Mouse (Mus musculus) liver, postnatal 0 days (tissue): ENCODE measurements around the gene Zbtb3. TPM values are rescaled to one million over a fixed set of nuclear protein-coding genes. Genes with fewer than 3 reads are reported as not detected.
A peak's percentile ranks its signal among the peaks of the same experiment; 100 is the strongest.

Experiments used
- ATAC-seq: fragments of 200-750 bp; cut with Nextera tagmentation; 2 replicates; pipeline ENCODE4 v1.8.0; 2017; ENCODE audit warnings: mild to moderate bottlenecking, moderate library complexity
- DNase-seq: peaks from one replicate; pipeline ENCODE4 v3.0.0-alpha.2; 2016
- H3K27ac ChIP-seq: fragments of 300-500 bp; sonication (generic); 2 replicates; pipeline ENCODE4 v1.5.1; 2014; ENCODE audit warnings: antibody characterized with exemption, moderate library complexity, mild to moderate bottlenecking, low read depth
- H3K27me3 ChIP-seq: fragments of 300-500 bp; sonication (generic); 2 replicates; pipeline ENCODE4 v1.6.1; 2014; ENCODE audit warnings: low read length, control low read depth, mixed read lengths; ENCODE audit not compliant: insufficient read depth
- H3K36me3 ChIP-seq: fragments of 300-500 bp; sonication (generic); replicated peaks from 2 replicates; pipeline ENCODE4 v1.6.1; 2014; ENCODE audit warnings: mild to moderate bottlenecking, control low read depth, low read length, moderate library complexity, mixed read lengths; ENCODE audit not compliant: insufficient read depth
- H3K4me1 ChIP-seq: fragments of 300-500 bp; sonication (generic); 2 replicates; pipeline ENCODE4 v1.6.1; 2014; ENCODE audit warnings: antibody characterized with exemption, mild to moderate bottlenecking, control low read depth; ENCODE audit not compliant: insufficient read depth
- H3K4me2 ChIP-seq: fragments of 300-500 bp; sonication (generic); 2 replicates; pipeline ENCODE4 v1.6.1; 2014; ENCODE audit warnings: low read depth, mild to moderate bottlenecking, low read length, moderate library complexity, mixed read lengths
- H3K4me3 ChIP-seq: fragments of 300-500 bp; sonication (generic); 2 replicates; pipeline ENCODE4 v1.5.1; 2014; ENCODE audit warnings: low read depth, low read length
- H3K9ac ChIP-seq: fragments of 300-500 bp; sonication (generic); replicated peaks from 2 replicates; pipeline ENCODE4 v1.6.1; 2014; ENCODE audit warnings: mild to moderate bottlenecking, moderate library complexity
- H3K9me3 ChIP-seq: fragments of 300-500 bp; sonication (generic); 2 replicates; pipeline ENCODE4 v1.6.1; 2016; ENCODE audit warnings: mild to moderate bottlenecking, control low read depth, low read length, mixed read lengths
- CTCF ChIP-seq: sonication (generic); IDR thresholded peaks from 2 replicates; pipeline ENCODE4 v1.5.1; 2016; ENCODE audit warnings: antibody characterized with exemption, low read depth
- EP300 ChIP-seq: IDR thresholded peaks from 2 replicates; pipeline ENCODE4 v1.6.1; 2016; ENCODE audit warnings: antibody characterized with exemption, low read depth, mild to moderate bottlenecking
- WGBS: fragments of 180-500 bp; shearing (Covaris S2); extraction: QIAGEN DNeasy Blood & Tissue Kit; methylation state at CpG from one replicate; pipeline ENCODE4 v1.1.7; 2014; ENCODE audit not compliant: insufficient replicate concordance; 5-methylcytosine and 5-hydroxymethylcytosine counted together
- polyA plus RNA-seq: library from polyadenylated mRNA; unstranded; fragments of >200 nt; fragmentation: Nextera tagmentation; extraction: Ambion mirVana; gene quantifications from 2 replicates; pipeline ENCODE4 v1.2.1, GENCODE M21; 2015

Zbtb3 gene
- polyA plus RNA-seq, 1 experiment from 2014 or later = 0.82 TPM

GRCm38 (mm10) chr19:8842961-8843360 lies 40.6 kb downstream of the Zbtb3 start:
- TF ChIP-seq CTCF (no peak), EP300 (no peak)
- no peak overlapping the region for H3K9ac ChIP-seq
- ATAC-seq = no peak
- no peak overlapping the region for H3K27ac ChIP-seq
- DNase-seq = no peak
- peaks cover 28% of the 10 kb centered on the region for H3K4me1 ChIP-seq
- H3K36me3 ChIP-seq = peaks cover 24% of the 10 kb centered on the region
- H3K9me3 ChIP-seq = no peaks in the 10 kb centered on the region
- no peaks in the 10 kb centered on the region for H3K27me3 ChIP-seq
- H3K4me3 ChIP-seq = no peak overlapping the region
- H3K4me2 ChIP-seq = no peak overlapping the region
- 74% methylated on average over 6 of the region's 6 CpGs for WGBS

GRCm38 (mm10) chr19:8844371-8845129 lies 42.2 kb downstream of the Zbtb3 start:
- TF ChIP-seq EP300 (no peak), CTCF (peak; percentile 82)
- H3K27me3 ChIP-seq = no peaks in the 10 kb centered on the region
- peak; percentile 83 for DNase-seq
- H3K4me2 ChIP-seq = no peak overlapping the region
- H3K9ac ChIP-seq = no peak overlapping the region
- no peak overlapping the region for H3K27ac ChIP-seq
- no peaks in the 10 kb centered on the region for H3K9me3 ChIP-seq
- peaks cover 24% of the 10 kb centered on the region for H3K36me3 ChIP-seq
- peak; percentile 22 for ATAC-seq
- H3K4me3 ChIP-seq = no peak overlapping the region
- 55% methylated on average over 5 of the region's 5 CpGs for WGBS
- peaks cover 15% of the 10 kb centered on the region for H3K4me1 ChIP-seq

- H3K27me3 ChIP-seq = no peaks in the 10 kb centered on the region
- H3K9me3 ChIP-seq = no peaks in the 10 kb centered on the region
- no peak overlapping the region for H3K4me2 ChIP-seq
- ATAC-seq (no peak), DNase-seq (no peak)
- TF ChIP-seq CTCF (no peak), EP300 (no peak)
- H3K4me1 ChIP-seq = no peaks in the 10 kb centered on the region
- 81% methylated on average over 5 of the region's 5 CpGs for WGBS
- H3K4me3 ChIP-seq = no peak overlapping the region
- H3K36me3 ChIP-seq = peaks cover 20% of the 10 kb centered on the region
- no peak overlapping the region for H3K9ac ChIP-seq
- no peak overlapping the region for H3K27ac ChIP-seq
Measured at GRCm38 (mm10) chr19:8848356-8848755, 46.0 kb downstream of the Zbtb3 start.

GRCm38 (mm10) chr19:8850402-8850901 lies 48.1 kb downstream of the Zbtb3 start, which contains the start of gene Lrrn4cl:
Gene Lrrn4cl (plus strand): TSS chr19:8850768.
- WGBS = 40% methylated on average over 7 of the region's 7 CpGs
- H3K4me3 ChIP-seq = no peak within 1 kb of the TSS
- no peak within 1 kb of the TSS for H3K27ac ChIP-seq
- no peaks in the 10 kb centered on the region for H3K9me3 ChIP-seq
- peaks cover 20% of the 10 kb centered on the region for H3K36me3 ChIP-seq
- no peak for TF ChIP-seq EP300
- TF ChIP-seq CTCF = no peak
- no peak within 1 kb of the TSS for H3K4me2 ChIP-seq
- ATAC-seq = peak; percentile 35; the same call in 1 of the 2 replicates
- H3K9ac ChIP-seq = no peak within 1 kb of the TSS
- no peak for DNase-seq
- H3K4me1 ChIP-seq = no peaks in the 10 kb centered on the region
- H3K27me3 ChIP-seq = no peaks in the 10 kb centered on the region

GRCm38 (mm10) chr19:8851639-8852038 lies 49.3 kb downstream of the Zbtb3 start:
- ATAC-seq (no peak), DNase-seq (no peak)
- H3K4me1 ChIP-seq = no peaks in the 10 kb centered on the region
- TF ChIP-seq CTCF = no peak
- TF ChIP-seq EP300 = no peak
- no peak overlapping the region for H3K27ac ChIP-seq
- H3K9ac ChIP-seq = no peak overlapping the region
- H3K4me3 ChIP-seq = no peak overlapping the region
- no peak overlapping the region for H3K4me2 ChIP-seq
- no peaks in the 10 kb centered on the region for H3K27me3 ChIP-seq
- H3K9me3 ChIP-seq = no peaks in the 10 kb centered on the region
- WGBS = 54% methylated on average over 7 of the region's 7 CpGs
- H3K36me3 ChIP-seq = peaks cover 13% of the 10 kb centered on the region

- no peak for DNase-seq
- Histone ChIP-seq H3K9ac (no peak overlapping the region), H3K4me2 (no peak overlapping the region), H3K36me3 (peaks cover 5% of the 10 kb centered on the region), H3K27me3 (no peaks in the 10 kb centered on the region), H3K9me3 (no peaks in the 10 kb centered on the region), H3K4me1 (no peaks in the 10 kb centered on the region), H3K4me3 (no peak overlapping the region), H3K27ac (no peak overlapping the region)
- TF ChIP-seq EP300 (no peak), CTCF (no peak)
- no peak for ATAC-seq
- WGBS = 62% methylated on average over 10 of the region's 10 CpGs
Measured at GRCm38 (mm10) chr19:8852236-8852928, 50.0 kb downstream of the Zbtb3 start.
